Mouse (Mus musculus): ENCODE results near the gene Lrrc8b. TPM values are rescaled to one million over a fixed set of nuclear protein-coding genes. Genes with fewer than 3 reads are reported as not detected.
A peak's percentile ranks its signal among the peaks of the same experiment; 100 is the strongest.

Gene Lrrc8b
- polyA plus RNA-seq, 1 experiment from 2014 or later = 11.5 TPM

DNA sequence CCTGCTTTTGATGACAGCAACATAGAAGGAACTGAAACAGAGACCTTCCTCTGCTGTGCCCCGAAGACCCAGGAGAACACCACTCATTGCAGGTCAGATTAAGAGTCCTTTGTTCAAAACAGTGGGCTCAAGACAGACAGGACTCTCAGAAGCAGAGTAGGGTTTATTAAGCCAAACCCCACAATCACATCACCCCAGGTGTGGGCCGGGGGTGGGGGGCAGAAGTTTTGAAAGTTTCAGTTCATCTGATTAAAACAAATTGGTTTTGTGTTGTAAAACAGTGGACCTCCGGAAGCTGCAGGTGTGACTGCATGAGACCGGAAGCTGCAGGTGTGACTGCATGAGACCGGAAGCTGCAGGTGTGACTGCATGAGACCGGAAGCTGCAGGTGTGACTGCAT, 14.0 kb upstream of the Lrrc8b start:
- Histone ChIP-seq H3K9me3 (ENCODE audit: control insufficient read depth, low read length) (no peaks in the 10 kb centered on the region), H3K36me3 (ENCODE audit: control insufficient read depth, insufficient read depth, low read length) (no peaks in the 10 kb centered on the region), H3K9ac (ENCODE audit: low read length) (no peak overlapping the region), H3K4me3 (ENCODE audit: low read depth, low read length) (no peak overlapping the region), H3K4me2 (ENCODE audit: low read length) (no peak overlapping the region), H3K4me1 (replicated peaks; ENCODE audit: control insufficient read depth, insufficient read depth, low read length) (no peaks in the 10 kb centered on the region), H3K27me3 (replicated peaks; ENCODE audit: control insufficient read depth, insufficient read depth, low read length) (no peaks in the 10 kb centered on the region), H3K27ac (ENCODE audit: low read depth) (no peak overlapping the region)
- WGBS = 84% methylated on average over 5 of the region's 6 CpGs
- DNase-seq (ENCODE audit: low spot score) = no peak
- no peak for ATAC-seq (replicated peaks; ENCODE audit: low FRiP score, low TSS enrichment, low read depth)

DNA sequence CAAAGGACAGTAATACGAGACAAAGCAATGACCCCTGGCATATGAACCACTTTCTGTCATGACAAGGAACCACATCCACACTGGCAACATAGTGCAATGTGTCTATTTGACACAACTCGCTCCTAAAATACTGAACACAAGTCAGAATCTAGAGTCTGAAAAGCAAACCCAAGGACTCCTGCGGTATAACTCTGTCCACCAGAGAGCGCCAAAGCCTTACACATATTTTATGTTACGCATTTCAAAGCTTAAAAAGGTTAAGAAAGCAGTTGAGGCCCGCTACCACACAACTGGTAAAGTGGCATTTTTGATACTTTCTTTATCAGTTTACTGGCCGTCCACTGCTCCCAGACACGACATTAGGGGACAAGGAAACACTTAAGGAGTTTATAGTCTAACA, 10.6 kb upstream of the Lrrc8b start:
- Histone ChIP-seq H3K4me3 (ENCODE audit: low read depth, low read length) (no peak overlapping the region), H3K4me1 (replicated peaks; ENCODE audit: control insufficient read depth, insufficient read depth, low read length) (no peaks in the 10 kb centered on the region), H3K36me3 (ENCODE audit: control insufficient read depth, insufficient read depth, low read length) (no peaks in the 10 kb centered on the region), H3K4me2 (ENCODE audit: low read length) (no peak overlapping the region), H3K9ac (ENCODE audit: low read length) (no peak overlapping the region), H3K9me3 (ENCODE audit: control insufficient read depth, low read length) (no peaks in the 10 kb centered on the region), H3K27ac (ENCODE audit: low read depth) (no peak overlapping the region), H3K27me3 (replicated peaks; ENCODE audit: control insufficient read depth, insufficient read depth, low read length) (no peaks in the 10 kb centered on the region)
- 11% methylated on average over 8 of the region's 8 CpGs for WGBS
- DNase-seq (ENCODE audit: low spot score) (peak; percentile 93), ATAC-seq (replicated peaks; ENCODE audit: low FRiP score, low TSS enrichment, low read depth) (no peak)

DNA sequence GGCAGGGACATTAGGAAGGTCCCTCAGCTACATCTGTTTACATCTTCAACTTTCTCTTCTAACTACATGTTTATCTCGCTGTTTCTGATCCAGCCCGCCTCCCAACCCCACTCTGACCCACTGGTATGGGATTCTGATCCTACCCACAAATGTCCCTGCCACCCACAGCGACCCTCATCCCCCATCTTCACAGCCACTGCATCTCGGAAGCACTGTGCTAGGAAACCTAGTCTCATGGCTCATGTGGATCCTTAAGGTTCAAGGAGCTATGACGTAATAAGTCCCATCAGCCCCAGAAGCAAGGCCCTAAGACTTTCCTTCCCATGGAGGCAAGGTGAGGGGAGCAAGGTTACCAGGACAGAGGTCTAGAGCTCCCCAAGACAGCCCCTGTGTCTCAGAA, 7.9 kb upstream of the Lrrc8b start:
- Histone ChIP-seq H3K4me2 (ENCODE audit: low read length) (no peak overlapping the region), H3K9ac (ENCODE audit: low read length) (no peak overlapping the region), H3K9me3 (ENCODE audit: control insufficient read depth, low read length) (no peaks in the 10 kb centered on the region), H3K36me3 (ENCODE audit: control insufficient read depth, insufficient read depth, low read length) (no peaks in the 10 kb centered on the region), H3K4me1 (replicated peaks; ENCODE audit: control insufficient read depth, insufficient read depth, low read length) (no peaks in the 10 kb centered on the region; the same call in 1 of the 2 replicates), H3K27me3 (replicated peaks; ENCODE audit: control insufficient read depth, insufficient read depth, low read length) (no peaks in the 10 kb centered on the region), H3K4me3 (ENCODE audit: low read depth, low read length) (no peak overlapping the region), H3K27ac (ENCODE audit: low read depth) (no peak overlapping the region)
- DNase-seq (ENCODE audit: low spot score) (no peak), ATAC-seq (replicated peaks; ENCODE audit: low FRiP score, low TSS enrichment, low read depth) (no peak)
- 87% methylated on average over 5 of the region's 5 CpGs for WGBS

DNA sequence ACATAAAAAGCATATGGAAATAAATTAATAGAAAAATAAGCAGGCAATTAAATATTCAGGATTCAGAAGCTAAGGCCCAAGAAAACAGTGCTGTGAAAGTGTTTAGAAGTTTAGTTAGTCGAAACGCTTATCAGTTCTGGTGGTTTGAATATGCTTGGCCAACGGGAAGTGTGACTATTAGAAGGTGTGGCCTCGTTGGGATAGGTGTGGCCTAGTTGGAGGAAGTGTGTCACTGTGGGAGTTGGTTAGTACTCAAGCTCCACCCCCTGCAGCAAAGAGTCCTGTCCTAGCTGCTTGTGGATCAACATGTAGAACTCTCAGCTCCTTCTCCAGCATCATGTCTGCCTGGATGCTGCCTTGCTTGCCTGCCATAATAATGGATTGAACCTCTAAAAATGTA, 6.5 kb upstream of the Lrrc8b start:
- no peak overlapping the region for H3K27ac ChIP-seq (ENCODE audit: low read depth)
- no peaks in the 10 kb centered on the region for H3K36me3 ChIP-seq (ENCODE audit: control insufficient read depth, insufficient read depth, low read length)
- no peaks in the 10 kb centered on the region for H3K27me3 ChIP-seq (replicated peaks; ENCODE audit: control insufficient read depth, insufficient read depth, low read length)
- H3K4me1 ChIP-seq (replicated peaks; ENCODE audit: control insufficient read depth, insufficient read depth, low read length) = no peaks in the 10 kb centered on the region; the same call in 1 of the 2 replicates
- WGBS = 90% methylated on average over 4 of the region's 4 CpGs
- no peak overlapping the region for H3K4me2 ChIP-seq (ENCODE audit: low read length)
- H3K4me3 ChIP-seq (ENCODE audit: low read depth, low read length) = no peak overlapping the region
- H3K9me3 ChIP-seq (ENCODE audit: control insufficient read depth, low read length) = no peaks in the 10 kb centered on the region
- no peak overlapping the region for H3K9ac ChIP-seq (ENCODE audit: low read length)
- ATAC-seq (replicated peaks; ENCODE audit: low FRiP score, low TSS enrichment, low read depth) = no peak
- no peak for DNase-seq (ENCODE audit: low spot score)

DNA sequence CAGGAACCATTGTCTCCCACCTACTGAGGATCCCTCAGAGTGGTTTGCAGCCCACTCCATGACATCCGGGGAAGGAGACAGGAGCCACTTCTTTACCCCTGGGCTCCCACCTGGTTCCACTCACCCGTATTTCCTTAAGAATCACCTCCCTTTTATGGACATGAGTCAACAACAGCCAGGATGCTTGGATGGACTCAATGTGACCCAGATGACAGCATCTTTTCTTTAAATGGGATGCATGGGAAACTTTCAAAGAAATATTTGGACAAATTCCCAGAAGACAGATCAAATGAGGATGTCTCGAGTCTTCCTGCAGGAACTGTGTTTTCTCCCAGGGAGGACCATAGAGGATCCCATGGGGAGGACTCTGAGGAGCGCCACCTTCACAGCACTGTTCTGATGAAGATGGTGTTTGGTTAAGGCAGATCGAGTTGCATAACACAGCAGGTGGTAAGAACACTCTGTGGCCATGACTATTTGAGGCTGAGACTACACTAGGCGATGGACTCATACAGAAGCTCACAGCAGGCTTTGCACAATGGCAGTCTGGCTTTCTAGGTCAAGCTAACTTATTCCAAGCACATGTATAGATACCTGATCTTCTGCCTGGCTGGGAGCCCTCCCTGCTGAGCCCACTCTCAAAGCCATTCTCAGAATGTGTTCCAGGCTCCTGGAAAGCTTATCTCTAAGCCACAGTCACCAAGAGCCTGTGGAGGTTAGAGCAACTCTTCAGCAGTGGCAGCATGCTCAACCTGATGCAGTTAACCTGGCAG, 4.9 kb upstream of the Lrrc8b start:
- WGBS = 55% methylated on average over 6 of the region's 6 CpGs
- DNase-seq (ENCODE audit: low spot score) = no peak
- no peak for ATAC-seq (replicated peaks; ENCODE audit: low FRiP score, low TSS enrichment, low read depth)
- no peaks in the 10 kb centered on the region for H3K9me3 ChIP-seq (ENCODE audit: control insufficient read depth, low read length)
- peaks cover 3% of the 10 kb centered on the region; the same call in 1 of the 2 replicates for H3K4me1 ChIP-seq (replicated peaks; ENCODE audit: control insufficient read depth, insufficient read depth, low read length)
- no peaks in the 10 kb centered on the region for H3K27me3 ChIP-seq (replicated peaks; ENCODE audit: control insufficient read depth, insufficient read depth, low read length)
- H3K4me2 ChIP-seq (ENCODE audit: low read length) = no peak overlapping the region
- H3K36me3 ChIP-seq (ENCODE audit: control insufficient read depth, insufficient read depth, low read length) = no peaks in the 10 kb centered on the region
- H3K9ac ChIP-seq (ENCODE audit: low read length) = no peak overlapping the region
- H3K4me3 ChIP-seq (ENCODE audit: low read depth, low read length) = no peak overlapping the region
- no peak overlapping the region for H3K27ac ChIP-seq (ENCODE audit: low read depth)

DNA sequence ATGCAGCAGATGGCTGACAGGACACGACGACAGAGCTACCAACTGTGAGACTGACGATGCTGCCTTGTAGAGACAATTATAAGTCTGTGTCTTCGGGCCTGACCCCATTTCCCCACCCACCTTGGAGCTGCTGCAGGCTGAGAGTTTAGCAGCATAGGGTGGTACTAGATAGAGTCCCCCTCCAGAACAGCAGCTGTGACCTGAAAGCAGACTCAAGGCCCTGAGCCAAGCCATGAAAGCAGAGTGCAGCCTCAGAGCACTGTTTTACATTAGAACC, 4.3 kb upstream of the Lrrc8b start:
- Histone ChIP-seq H3K27me3 (replicated peaks; ENCODE audit: control insufficient read depth, insufficient read depth, low read length) (no peaks in the 10 kb centered on the region), H3K4me3 (ENCODE audit: low read depth, low read length) (no peak overlapping the region), H3K9me3 (ENCODE audit: control insufficient read depth, low read length) (no peaks in the 10 kb centered on the region), H3K9ac (ENCODE audit: low read length) (no peak overlapping the region), H3K36me3 (ENCODE audit: control insufficient read depth, insufficient read depth, low read length) (no peaks in the 10 kb centered on the region), H3K4me2 (ENCODE audit: low read length) (no peak overlapping the region), H3K27ac (ENCODE audit: low read depth) (no peak overlapping the region), H3K4me1 (replicated peaks; ENCODE audit: control insufficient read depth, insufficient read depth, low read length) (peaks cover 3% of the 10 kb centered on the region; the same call in 1 of the 2 replicates)
- WGBS = 55% methylated on average over 4 of the region's 4 CpGs
- DNase-seq (ENCODE audit: low spot score) (no peak), ATAC-seq (replicated peaks; ENCODE audit: low FRiP score, low TSS enrichment, low read depth) (no peak)

DNA sequence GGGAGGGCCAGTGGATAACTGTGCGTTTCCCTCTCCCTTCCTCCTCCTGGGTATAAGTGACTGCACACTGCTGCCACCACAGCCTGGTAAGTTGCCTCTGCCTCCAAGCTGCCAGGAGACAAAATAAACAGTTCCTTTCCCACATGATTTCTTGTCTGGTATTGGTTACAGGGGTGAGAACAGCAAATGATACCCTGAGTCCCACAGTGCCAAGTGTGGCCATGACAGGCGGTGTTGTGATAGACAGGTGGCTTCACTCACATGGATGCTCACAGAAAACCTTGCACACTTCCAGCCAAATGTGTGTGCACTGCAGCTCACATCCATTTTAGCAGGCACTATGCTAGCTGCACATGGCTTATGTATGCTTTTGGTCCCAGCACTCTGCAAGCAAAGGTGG, 3.8 kb upstream of the Lrrc8b start:
- no peak overlapping the region for H3K4me3 ChIP-seq (ENCODE audit: low read depth, low read length)
- 78% methylated on average over 2 of the region's 2 CpGs for WGBS
- peaks cover 3% of the 10 kb centered on the region; the same call in 1 of the 2 replicates for H3K4me1 ChIP-seq (replicated peaks; ENCODE audit: control insufficient read depth, insufficient read depth, low read length)
- no peaks in the 10 kb centered on the region for H3K27me3 ChIP-seq (replicated peaks; ENCODE audit: control insufficient read depth, insufficient read depth, low read length)
- no peak for DNase-seq (ENCODE audit: low spot score)
- no peak overlapping the region for H3K9ac ChIP-seq (ENCODE audit: low read length)
- no peak for ATAC-seq (replicated peaks; ENCODE audit: low FRiP score, low TSS enrichment, low read depth)
- no peaks in the 10 kb centered on the region for H3K9me3 ChIP-seq (ENCODE audit: control insufficient read depth, low read length)
- H3K4me2 ChIP-seq (ENCODE audit: low read length) = no peak overlapping the region
- no peak overlapping the region for H3K27ac ChIP-seq (ENCODE audit: low read depth)
- H3K36me3 ChIP-seq (ENCODE audit: control insufficient read depth, insufficient read depth, low read length) = no peaks in the 10 kb centered on the region

DNA sequence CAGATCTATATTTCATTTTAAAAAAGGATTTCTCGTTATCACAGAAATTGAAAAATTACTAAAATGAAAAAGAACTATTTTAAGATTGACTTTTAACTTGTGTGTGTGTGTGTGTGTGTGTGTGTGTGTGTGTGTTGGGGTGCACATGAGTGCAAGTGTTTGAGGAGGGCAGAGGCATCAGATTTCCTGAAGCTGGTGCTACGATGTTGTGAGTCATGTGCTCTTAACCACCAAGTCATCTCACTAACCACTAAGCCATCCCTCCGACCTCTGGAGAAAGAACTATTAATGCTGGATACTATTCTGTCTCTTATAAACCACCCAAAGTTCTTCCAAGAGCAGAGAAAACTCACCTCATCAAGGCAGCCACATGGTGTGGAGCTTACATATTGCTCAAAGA, 2.9 kb upstream of the Lrrc8b start:
- Histone ChIP-seq H3K4me2 (ENCODE audit: low read length) (no peak overlapping the region), H3K4me3 (ENCODE audit: low read depth, low read length) (no peak overlapping the region), H3K9me3 (ENCODE audit: control insufficient read depth, low read length) (no peaks in the 10 kb centered on the region), H3K27me3 (replicated peaks; ENCODE audit: control insufficient read depth, insufficient read depth, low read length) (no peaks in the 10 kb centered on the region), H3K4me1 (replicated peaks; ENCODE audit: control insufficient read depth, insufficient read depth, low read length) (peaks cover 3% of the 10 kb centered on the region; the same call in 1 of the 2 replicates), H3K9ac (ENCODE audit: low read length) (no peak overlapping the region), H3K36me3 (ENCODE audit: control insufficient read depth, insufficient read depth, low read length) (no peaks in the 10 kb centered on the region), H3K27ac (ENCODE audit: low read depth) (no peak overlapping the region)
- DNase-seq (ENCODE audit: low spot score) (no peak), ATAC-seq (replicated peaks; ENCODE audit: low FRiP score, low TSS enrichment, low read depth) (no peak)
- WGBS = 81% methylated on average over 3 of the region's 3 CpGs
